Mouse (Mus musculus) forebrain, postnatal 0 days (tissue): Measurements from ENCODE around the gene Rnf5. TPM values are rescaled to one million over a fixed set of nuclear protein-coding genes. Genes with fewer than 3 reads are reported as not detected.

Experiments used
- ATAC-seq: fragments of 200-750 bp; cut with Nextera tagmentation; 2 replicates; pipeline ENCODE4 v1.8.0; 2017; ENCODE audit warnings: mild to moderate bottlenecking, moderate library complexity
- DNase-seq: peaks from one replicate; pipeline ENCODE4 v3.0.0-alpha.2; 2015
- H3K27ac ChIP-seq: fragments of 300-500 bp; sonication (generic); 2 replicates; pipeline ENCODE4 v1.5.1; 2014; ENCODE audit warnings: low read depth, mild to moderate bottlenecking, antibody characterized with exemption, low read length, moderate library complexity, mixed read lengths
- H3K27me3 ChIP-seq: fragments of 300-500 bp; sonication (generic); 2 replicates; pipeline ENCODE4 v1.6.1; 2014; ENCODE audit warnings: mild to moderate bottlenecking, low read length, mixed read lengths; ENCODE audit not compliant: insufficient read depth
- H3K36me3 ChIP-seq: fragments of 300-500 bp; sonication (generic); 2 replicates; pipeline ENCODE4 v1.6.1; 2014; ENCODE audit warnings: mild to moderate bottlenecking, moderate library complexity; ENCODE audit not compliant: insufficient read depth
- H3K4me1 ChIP-seq: fragments of 300-500 bp; sonication (generic); 2 replicates; pipeline ENCODE4 v1.6.1; 2014; ENCODE audit warnings: antibody characterized with exemption; ENCODE audit not compliant: insufficient read depth
- H3K4me2 ChIP-seq: fragments of 300-500 bp; sonication (generic); 2 replicates; pipeline ENCODE4 v1.6.1; 2014; ENCODE audit warnings: low read depth, mild to moderate bottlenecking, moderate library complexity
- H3K4me3 ChIP-seq: fragments of 300-500 bp; sonication (generic); 2 replicates; pipeline ENCODE4 v1.5.1; 2014; ENCODE audit warnings: low read depth, low read length, mixed read lengths
- H3K9ac ChIP-seq: fragments of 300-500 bp; sonication (generic); 2 replicates; pipeline ENCODE4 v1.6.1; 2014; ENCODE audit warnings: mild to moderate bottlenecking
- H3K9me3 ChIP-seq: fragments of 300-500 bp; sonication (generic); 2 replicates; pipeline ENCODE4 v1.6.1; 2016; ENCODE audit warnings: low read length
- CTCF ChIP-seq: sonication (generic); IDR thresholded peaks from 2 replicates; pipeline ENCODE4 v1.5.1; 2016; ENCODE audit warnings: antibody characterized with exemption, control low read depth, low read depth
- WGBS: fragments of 180-500 bp; shearing (Covaris S2); extraction: QIAGEN DNeasy Blood & Tissue Kit; methylation state at CpG from one replicate; pipeline ENCODE4 v1.1.7; 2014; 5-methylcytosine and 5-hydroxymethylcytosine counted together
- polyA plus RNA-seq: library from polyadenylated mRNA; unstranded; fragments of >200 nt; fragmentation: Nextera tagmentation; extraction: Ambion mirVana; gene quantifications from 2 replicates; pipeline ENCODE4 v1.2.1, GENCODE M21; 2015
- total RNA-seq: library from RNA; depleted of rRNA; stranded (reverse); fragments of >200 nt; gene quantifications from 2 replicates; pipeline ENCODE4 v1.2.3, GENCODE M21; 2014; rRNA removed

Gene Rnf5
- 39.0 and 45.3 TPM in 2 replicates for total RNA-seq
- 245 and 252 TPM in 2 replicates for polyA plus RNA-seq

GRCm38 (mm10) chr17:34603375-34604060 lies at the start of gene Rnf5:
Gene Rnf5 (minus strand): TSS chr17:34603690.
- TF ChIP-seq CTCF: no peak
- Histone ChIP-seq H3K4me3 (peak within 1 kb of the TSS; percentile 85), H3K4me1 (peaks cover 18% of the 10 kb centered on the region), H3K4me2 (peak within 1 kb of the TSS; percentile 97), H3K9me3 (no peaks in the 10 kb centered on the region), H3K9ac (peak within 1 kb of the TSS; percentile 81), H3K36me3 (peaks cover 11% of the 10 kb centered on the region), H3K27me3 (no peaks in the 10 kb centered on the region), H3K27ac (peak within 1 kb of the TSS; percentile 89)
- WGBS: under 1% methylated on average over 30 of the region's 30 CpGs
- DNase-seq (peak; percentile 100), ATAC-seq (peak; percentile 94)

GRCm38 (mm10) chr17:34652985-34653384 lies 49.5 kb upstream of the Rnf5 start:
- no peak for TF ChIP-seq CTCF
- 93% methylated on average over 8 of the region's 8 CpGs for WGBS
- Histone ChIP-seq H3K9me3 (no peaks in the 10 kb centered on the region), H3K36me3 (peaks cover 60% of the 10 kb centered on the region), H3K9ac (no peak overlapping the region), H3K27ac (no peak overlapping the region), H3K4me1 (peaks cover under 1% of the 10 kb centered on the region; the same call in 1 of the 2 replicates), H3K4me2 (no peak overlapping the region), H3K4me3 (no peak overlapping the region), H3K27me3 (no peaks in the 10 kb centered on the region)
- ATAC-seq (no peak), DNase-seq (no peak)

- Histone ChIP-seq H3K36me3 (peaks cover 60% of the 10 kb centered on the region), H3K9ac (no peak overlapping the region), H3K4me1 (peaks cover 5% of the 10 kb centered on the region), H3K27ac (no peak overlapping the region), H3K4me3 (no peak overlapping the region), H3K27me3 (no peaks in the 10 kb centered on the region), H3K4me2 (no peak overlapping the region), H3K9me3 (no peaks in the 10 kb centered on the region)
- ATAC-seq (no peak), DNase-seq (no peak)
- 93% methylated on average over 10 of the region's 10 CpGs for WGBS
- TF ChIP-seq CTCF: no peak
These were observed 49.1 kb upstream of the Rnf5 start for GRCm38 (mm10) chr17:34652546-34652945.

GRCm38 (mm10) chr17:34651507-34652221 lies 48.2 kb upstream of the Rnf5 start:
- Histone ChIP-seq H3K36me3 (peaks cover 60% of the 10 kb centered on the region), H3K4me2 (no peak overlapping the region), H3K9ac (no peak overlapping the region), H3K27me3 (no peaks in the 10 kb centered on the region), H3K27ac (no peak overlapping the region), H3K4me3 (no peak overlapping the region), H3K9me3 (no peaks in the 10 kb centered on the region), H3K4me1 (peaks cover 6% of the 10 kb centered on the region)
- peak; percentile 42 for TF ChIP-seq CTCF
- ATAC-seq (no peak), DNase-seq (no peak)
- 42% methylated on average over 19 of the region's 19 CpGs for WGBS

- no peaks in the 10 kb centered on the region for H3K9me3 ChIP-seq
- H3K4me2 ChIP-seq: no peak overlapping the region
- no peak for DNase-seq
- H3K4me1 ChIP-seq: peaks cover 9% of the 10 kb centered on the region
- H3K36me3 ChIP-seq: peaks cover 60% of the 10 kb centered on the region
- no peak for TF ChIP-seq CTCF
- no peaks in the 10 kb centered on the region for H3K27me3 ChIP-seq
- no peak for ATAC-seq
- no peak overlapping the region for H3K4me3 ChIP-seq
- no peak overlapping the region for H3K9ac ChIP-seq
- WGBS: 93% methylated on average over 14 of the region's 14 CpGs
- no peak overlapping the region for H3K27ac ChIP-seq
These were observed 47.3 kb upstream of the Rnf5 start for GRCm38 (mm10) chr17:34650781-34651180.

GRCm38 (mm10) chr17:34649106-34649864 lies 45.8 kb upstream of the Rnf5 start:
- WGBS: 90% methylated on average over 18 of the region's 18 CpGs
- Histone ChIP-seq H3K27me3 (no peaks in the 10 kb centered on the region), H3K27ac (no peak overlapping the region), H3K4me3 (no peak overlapping the region), H3K9ac (no peak overlapping the region), H3K9me3 (no peaks in the 10 kb centered on the region), H3K36me3 (peaks cover 56% of the 10 kb centered on the region), H3K4me2 (no peak overlapping the region), H3K4me1 (peaks cover 17% of the 10 kb centered on the region)
- no peak for TF ChIP-seq CTCF
- no peak for ATAC-seq
- no peak for DNase-seq
